Mouse (Mus musculus) urinary bladder, postnatal 0 days (tissue): Measurements from ENCODE around the gene 4930544G11Rik. TPM values are rescaled to one million over a fixed set of nuclear protein-coding genes. Genes with fewer than 3 reads are reported as not detected.

Source experiments
- polyA plus RNA-seq: library from polyadenylated mRNA; unstranded; fragments of >200 nt; fragmentation: Nextera tagmentation; extraction: Ambion mirVana; gene quantifications from 2 replicates; pipeline ENCODE4 v1.2.1, GENCODE M21; 2015

The 4930544G11Rik gene
- polyA plus RNA-seq: not detected in 2 replicates

GRCm38 (mm10) chr6:65952309-65952708 is at the start of gene 4930544G11Rik:
TSS of gene 4930544G11Rik (plus strand) at chr6:65952609.

Other genes with a start within 250 kb of the 4930544G11Rik start
- gene Prdm5, start 173.6 kb upstream of the 4930544G11Rik start, polyA plus RNA-seq: 10.7 and 11.1 TPM in 2 replicates